In genomic region chr8:18512409-18512808, GRCm38 (mm10) we compare ENCODE assay signal across 19 mouse cellular contexts.
DNase-seq lines count a peak whose midpoint lies in the region; ATAC-seq and TF ChIP-seq lines count a peak whose summit lies in the region.
"Had no signal": no experiment of that assay in that cellular context is flagged by ENCODE, and none has a peak within 500 bp of the region (broad histone marks: within the 10 kb centered on the region; RNA-seq: fewer than 3 reads in every experiment).

No protein-coding gene starts in this region.

- no peaks in the 10 kb centered on the region for H3K27me3 ChIP-seq in hindbrain, postnatal 0 days (ENCODE audit: insufficient read depth, low read length)
- no peaks in the 10 kb centered on the region for H3K27me3 ChIP-seq in hindbrain, embryonic 12.5 days
- H3K27me3 ChIP-seq in lung, embryonic 14.5 days (ENCODE audit: insufficient read depth, low read length), result no peaks in the 10 kb centered on the region
- H3K27me3 ChIP-seq: heart, embryonic 12.5 days; hindbrain, embryonic 15.5 days had no signal

- WGBS in hindbrain, postnatal 0 days, result 69% methylated on average over 2 of the region's 2 CpGs
- 67% methylated on average over 2 of the region's 2 CpGs for WGBS in hindbrain, embryonic 12.5 days
- WGBS in lung, embryonic 14.5 days, result 63% methylated on average over 2 of the region's 2 CpGs

- H3K9me3 ChIP-seq in hindbrain, postnatal 0 days (ENCODE audit: low read length), result no peaks in the 10 kb centered on the region
- no peaks in the 10 kb centered on the region for H3K9me3 ChIP-seq in hindbrain, embryonic 12.5 days (replicated peaks)
- no peaks in the 10 kb centered on the region for H3K9me3 ChIP-seq in lung, embryonic 14.5 days (ENCODE audit: low read depth, low read length)
- H3K9me3 ChIP-seq: heart, embryonic 12.5 days; hindbrain, embryonic 15.5 days had no signal

- H3K4me1 ChIP-seq in hindbrain, postnatal 0 days (ENCODE audit: insufficient read depth, low read length), result no peaks in the 10 kb centered on the region
- no peaks in the 10 kb centered on the region for H3K4me1 ChIP-seq in hindbrain, embryonic 12.5 days
- H3K4me1 ChIP-seq in lung, embryonic 14.5 days (ENCODE audit: insufficient read depth), result no peaks in the 10 kb centered on the region
- H3K4me1 ChIP-seq: heart, embryonic 12.5 days; hindbrain, embryonic 15.5 days had no signal

- H3K9ac ChIP-seq in hindbrain, postnatal 0 days (replicated peaks; ENCODE audit: low read length), result no peak overlapping the region
- no peak overlapping the region for H3K9ac ChIP-seq in hindbrain, embryonic 12.5 days
- H3K9ac ChIP-seq in lung, embryonic 14.5 days, result no peak overlapping the region
- H3K9ac ChIP-seq: heart, embryonic 12.5 days; hindbrain, embryonic 15.5 days had no signal

- H3K4me2 ChIP-seq in hindbrain, postnatal 0 days (ENCODE audit: low read depth, low read length), result no peak overlapping the region
- no peak overlapping the region for H3K4me2 ChIP-seq in hindbrain, embryonic 12.5 days (replicated peaks)
- H3K4me2 ChIP-seq in lung, embryonic 14.5 days, result no peak overlapping the region
- H3K4me2 ChIP-seq: heart, embryonic 12.5 days; hindbrain, embryonic 15.5 days had no signal

- no peak for DNase-seq in hindbrain, postnatal 0 days (ENCODE audit: low spot score)
- DNase-seq in lung, embryonic 14.5 days, result peak; percentile 3
- DNase-seq in lung, adult 18-20 months, result no peak
- peak; percentile 47 for DNase-seq in ES-CJ7 (ENCODE audit: low read depth, low spot score)
- no peak for DNase-seq in frontal cortex, postnatal 10 days (ENCODE audit: low spot score in 2 of 2)
- DNase-seq in thymus, postnatal 25 days, result no peak
- DNase-seq: adrenal gland, adult 2 months; cerebellum, adult 9-11 months; heart, postnatal 36 days; kidney, adult 11 months; kidney, postnatal 10 days; lung, postnatal 10 days; midbrain, embryonic 14.5 days; thymus, adult 18-20 months had no signal

- H3K4me3 ChIP-seq in hindbrain, postnatal 0 days (ENCODE audit: low read length), result no peak overlapping the region
- no peak overlapping the region for H3K4me3 ChIP-seq in hindbrain, embryonic 12.5 days
- no peak overlapping the region for H3K4me3 ChIP-seq in lung, embryonic 14.5 days (ENCODE audit: low read depth, low read length)
- H3K4me3 ChIP-seq: heart, embryonic 12.5 days; hindbrain, embryonic 15.5 days; myocyte had no signal

- peak; percentile 18; the same call in 1 of the 2 replicates for TF ChIP-seq CTCF in hindbrain, postnatal 0 days (IDR thresholded peaks at IDR 0.05; ENCODE audit: low read depth)
- TF ChIP-seq CTCF in lung, embryonic 14.5 days (IDR thresholded peaks at IDR 0.05; ENCODE audit: low read depth), result peak; percentile 42

- H3K36me3 ChIP-seq in hindbrain, postnatal 0 days (ENCODE audit: insufficient read depth, low read length), result no peaks in the 10 kb centered on the region
- H3K36me3 ChIP-seq in hindbrain, embryonic 12.5 days, result no peaks in the 10 kb centered on the region
- no peaks in the 10 kb centered on the region for H3K36me3 ChIP-seq in lung, embryonic 14.5 days (ENCODE audit: insufficient read depth)
- H3K36me3 ChIP-seq: heart, embryonic 12.5 days; hindbrain, embryonic 15.5 days had no signal

- no peak for ATAC-seq in hindbrain, postnatal 0 days
- no peak for ATAC-seq in hindbrain, embryonic 12.5 days (ENCODE audit: low FRiP score)
- ATAC-seq in lung, embryonic 14.5 days (ENCODE audit: insufficient read depth), result no peak
- ATAC-seq: forebrain, embryonic 16.5 days had no signal

- H3K27ac ChIP-seq in hindbrain, postnatal 0 days, result no peak overlapping the region
- no peak overlapping the region for H3K27ac ChIP-seq in hindbrain, embryonic 12.5 days
- H3K27ac ChIP-seq in lung, embryonic 14.5 days (ENCODE audit: low read depth), result no peak overlapping the region
- H3K27ac ChIP-seq: hindbrain, embryonic 15.5 days had no signal

Comparison
In these comparisons a context has a peak if more than half of its experiments do, and no peak if none do; other contexts are left out.
1. DNase-seq: peak in lung, embryonic 14.5 days (single experiment) and ES-CJ7 (single experiment); none in hindbrain, postnatal 0 days (single experiment), lung, adult 18-20 months (0 of 2), frontal cortex, postnatal 10 days (0 of 2) and thymus, postnatal 25 days (single experiment).